Mouse (Mus musculus) regulatory T cell (primary cell): ENCODE measurements around the gene Grik4.
"Not testable (repeated sequence)": the region's sequence is repeated elsewhere in the genome, so short reads cannot be mapped to it uniquely, and the experiment has no call there.

Source experiments
- in situ Hi-C: fragments of 300-600 bp; cut with MboI, MseI; formaldehyde crosslinking; loops from one replicate; pipeline ENCODE4 v1.15.1; 2025; ENCODE audit warnings: high pct_unique_total_duplicates

The Grik4 gene

DNA sequence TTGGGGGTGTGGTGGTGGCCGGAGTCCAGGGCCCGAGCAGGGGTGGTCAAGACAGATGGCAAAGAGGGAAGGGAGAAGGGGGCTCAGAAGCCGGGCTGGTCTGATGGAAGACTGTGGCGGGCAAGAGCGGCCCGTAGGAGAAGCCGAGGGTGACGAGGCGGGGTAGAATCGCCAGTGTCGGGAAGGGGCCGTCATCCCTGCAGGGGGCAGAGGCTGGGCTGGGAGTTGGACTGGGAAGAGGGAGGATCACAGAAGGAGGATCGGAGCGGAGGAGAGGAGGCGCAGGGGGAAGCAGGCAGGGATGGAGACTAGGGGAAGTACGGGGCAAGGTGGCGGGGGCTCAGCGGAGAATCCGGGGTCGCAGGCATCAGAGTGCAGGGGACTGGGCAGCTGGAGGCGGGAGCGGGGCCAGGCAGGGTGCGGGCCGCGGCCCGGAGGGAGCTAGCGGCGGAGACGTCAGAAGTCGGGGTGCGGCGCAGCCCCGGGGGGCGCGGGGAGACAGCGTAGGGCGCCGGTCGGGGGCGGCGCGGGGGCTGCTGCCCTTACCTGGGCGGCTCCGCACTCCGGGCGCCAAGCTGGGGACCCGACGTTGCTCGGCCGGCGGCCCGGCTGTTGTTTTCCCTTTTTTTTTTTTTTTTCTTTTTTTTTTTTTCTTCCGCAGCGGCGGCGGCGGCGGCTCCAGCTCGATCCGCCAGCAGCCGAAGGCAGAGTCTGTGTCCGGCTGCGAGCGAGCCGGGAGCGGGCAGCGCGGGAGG, at the start of gene Grik4:
Gene Grik4, minus strand, starts transcription at position 713 of the 755 bp plus-strand sequence.
- in situ Hi-C loops: loop anchor here (5.0 to 25.0 kb wide), 3 partner anchors 157 to 607 kb away; no protein-coding TSS in a partner anchor

DNA sequence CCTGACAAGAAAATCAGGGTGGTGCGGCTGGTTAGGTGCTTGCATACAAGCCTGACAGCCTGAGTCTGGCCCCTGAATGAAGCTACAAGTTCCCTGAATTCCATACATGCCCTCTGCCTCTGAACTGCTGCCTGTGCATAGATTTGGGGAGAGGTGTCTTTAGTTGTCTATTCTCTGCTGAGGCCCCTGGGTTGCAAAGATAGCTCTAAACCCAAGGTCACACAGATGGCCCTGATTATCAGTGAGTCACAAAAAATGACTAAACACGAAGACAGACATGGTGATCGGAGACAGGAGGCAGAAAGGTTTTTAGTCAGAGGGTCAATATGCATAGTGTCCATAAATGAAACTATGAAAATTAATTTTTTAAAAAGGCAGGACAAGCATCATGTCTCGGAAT, 49.4 kb upstream of the Grik4 start:
- in situ Hi-C loops: no loop called here

DNA sequence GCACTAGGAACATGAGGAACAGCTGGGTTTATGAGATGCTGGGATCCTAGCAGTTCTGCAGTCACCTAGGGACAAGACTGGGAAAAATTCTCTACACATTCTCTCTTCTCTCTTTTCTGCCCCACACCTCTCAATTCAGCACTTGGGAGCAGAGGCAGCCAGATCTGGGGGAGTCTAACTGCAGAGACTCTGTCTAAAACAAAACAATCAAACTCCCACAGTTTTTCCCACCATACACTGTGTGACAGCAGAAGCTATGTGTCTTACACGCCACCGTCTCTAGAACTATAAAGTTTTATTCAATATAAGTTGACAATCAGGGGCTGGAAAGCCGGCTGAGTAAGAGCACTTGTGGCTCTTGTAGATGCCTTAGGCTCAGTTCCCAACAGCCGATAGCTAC, 43.7 kb upstream of the Grik4 start:
- in situ Hi-C loops: no loop called here

DNA sequence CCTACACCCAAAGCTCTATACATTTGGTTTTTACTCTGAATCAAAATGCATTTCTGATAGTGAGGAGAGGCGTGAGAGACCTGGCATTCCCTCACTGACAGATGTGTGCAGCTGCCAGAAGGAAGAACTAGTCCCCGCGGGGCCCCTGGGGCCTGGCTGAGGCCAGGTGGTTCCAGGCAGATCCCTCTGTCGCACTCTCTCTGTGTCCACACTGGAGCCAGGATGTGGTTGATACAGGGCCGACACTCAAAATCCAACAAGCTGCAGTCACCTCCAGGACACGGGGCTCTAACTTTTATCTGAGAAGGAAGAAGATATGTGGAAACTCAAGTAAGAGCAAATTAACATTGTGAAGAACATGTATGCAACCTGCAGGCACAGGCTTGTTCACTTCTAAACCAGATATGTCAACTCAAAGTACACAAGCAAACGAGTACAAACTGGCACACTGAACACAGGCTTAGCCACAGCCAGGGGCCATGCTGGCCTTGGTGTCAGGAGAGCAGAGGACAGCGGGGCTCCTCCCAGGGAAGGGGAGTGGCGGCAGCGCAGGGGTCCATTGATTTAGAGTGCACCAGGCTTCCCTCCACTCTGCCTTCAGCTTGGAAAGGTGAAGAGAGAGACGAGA, 24.7 kb upstream of the Grik4 start:
- in situ Hi-C loops: no loop called here

DNA sequence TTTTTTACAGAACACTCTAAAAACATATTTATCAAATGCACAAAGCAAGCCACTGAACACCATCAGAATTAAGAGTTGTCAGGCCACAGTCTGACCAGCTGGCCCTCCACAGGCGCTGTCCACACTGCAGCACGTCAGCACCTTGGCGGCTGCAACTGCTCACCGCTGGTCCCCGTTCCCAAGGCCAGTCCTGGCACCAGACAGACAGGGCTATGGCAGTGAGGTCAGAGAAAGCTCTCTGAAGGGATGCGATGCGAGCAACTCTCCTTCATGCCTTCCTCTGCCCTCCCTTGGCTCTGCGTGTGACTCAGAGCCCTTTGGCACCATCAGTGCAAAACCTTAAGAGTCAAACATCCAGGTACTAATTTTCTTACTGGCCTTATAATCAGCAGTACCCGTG, 23.4 kb upstream of the Grik4 start:
- in situ Hi-C loops: no loop called here

DNA sequence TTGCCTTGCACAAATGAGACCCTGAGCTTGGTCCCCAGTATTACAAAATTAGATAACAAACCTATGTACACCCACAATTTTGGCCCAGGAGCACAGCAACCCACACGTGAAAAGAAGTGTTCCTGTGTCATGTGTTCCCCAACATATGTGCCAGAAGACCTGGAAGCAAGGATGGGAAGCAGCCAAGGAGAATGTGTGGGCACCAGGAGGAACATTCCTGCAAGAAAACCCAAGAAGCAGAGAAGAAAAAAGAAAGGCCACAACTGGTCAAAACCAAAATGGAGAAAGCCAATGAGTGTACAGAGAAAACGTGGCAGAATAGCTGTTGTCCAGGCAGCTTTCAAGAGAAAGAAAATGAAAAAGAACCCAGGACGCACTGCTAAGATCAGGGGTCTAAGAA, 20.5 kb upstream of the Grik4 start:
- in situ Hi-C loops: not testable (repeated sequence)

DNA sequence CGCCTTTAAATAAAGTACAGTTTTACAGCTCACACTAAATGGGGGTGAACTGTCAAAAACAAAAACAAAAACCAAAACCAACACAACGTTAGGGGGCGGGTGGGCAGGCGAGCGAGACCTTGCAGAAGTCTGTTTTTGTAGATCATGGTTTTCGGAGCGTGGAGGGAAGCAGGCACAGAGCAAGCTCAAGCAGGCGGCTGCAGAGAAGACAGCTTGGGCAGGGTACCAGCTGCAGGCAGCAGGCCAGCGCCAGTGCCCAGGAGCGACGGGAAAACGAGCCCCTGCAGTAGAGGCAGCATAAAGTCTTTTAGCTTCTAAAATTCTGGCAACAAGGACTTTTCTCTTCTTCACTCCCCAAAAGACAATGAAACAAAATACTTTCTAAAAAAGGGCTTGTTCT, 20.1 kb upstream of the Grik4 start:
- in situ Hi-C loops: no loop called here

DNA sequence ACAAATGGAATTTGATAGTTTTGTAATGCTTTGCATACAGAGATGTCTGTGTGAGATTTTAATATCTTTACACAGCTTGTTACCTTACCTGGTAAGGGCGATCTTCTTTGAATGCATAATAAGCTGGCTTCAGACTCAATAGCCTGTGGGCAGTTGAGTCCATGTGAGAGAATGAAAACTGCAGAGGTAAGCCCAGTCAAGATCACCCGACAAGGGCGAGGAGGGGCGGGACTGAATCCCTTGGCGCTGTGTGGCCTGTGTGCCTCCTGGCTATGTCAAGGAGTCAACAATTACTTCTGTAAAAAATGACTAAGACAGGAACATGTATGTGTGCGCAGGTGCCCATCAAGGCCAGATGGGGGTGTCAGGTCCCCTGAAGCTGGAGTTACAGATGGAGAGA, 18.2 kb upstream of the Grik4 start:
- in situ Hi-C loops: no loop called here

DNA sequence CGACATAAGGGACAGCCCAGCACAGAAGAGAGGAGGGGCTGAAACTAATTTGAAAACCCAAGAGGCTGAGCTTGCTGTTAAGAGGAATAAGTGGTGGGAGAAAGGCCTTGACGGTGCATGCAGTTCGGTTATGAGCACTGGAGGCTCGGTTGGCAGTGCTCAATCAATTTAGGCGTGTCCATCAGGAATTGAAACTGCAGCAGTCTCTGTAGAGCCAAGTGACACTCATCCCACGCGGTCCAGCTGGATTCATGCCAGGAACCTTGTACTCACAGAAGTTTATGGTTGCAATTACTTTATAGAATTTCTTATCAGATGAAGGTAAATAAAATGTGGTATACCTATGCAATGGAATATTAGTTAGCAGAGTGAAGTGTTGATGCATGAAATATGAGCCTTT, 14.1 kb upstream of the Grik4 start:
- in situ Hi-C loops: no loop called here

DNA sequence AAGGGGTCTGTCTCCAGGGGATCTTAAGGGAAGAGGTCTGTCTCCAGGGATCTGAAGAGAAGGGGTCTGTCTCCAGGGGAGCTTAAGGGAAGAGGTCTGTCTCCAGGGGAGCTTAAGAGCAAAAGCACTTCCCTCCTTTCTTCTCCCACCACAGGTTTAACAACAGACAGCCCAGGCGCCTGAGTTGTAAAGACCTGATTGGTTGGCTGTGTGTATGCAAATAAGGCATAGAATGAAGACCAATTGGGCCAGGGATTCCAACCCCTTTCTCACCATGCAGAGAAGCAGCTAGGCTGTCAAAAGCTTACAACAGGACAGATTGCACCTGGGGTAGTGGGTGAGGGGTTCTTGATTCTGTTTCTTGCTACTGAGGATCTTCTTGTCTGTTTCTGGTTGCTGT, 4.1 kb upstream of the Grik4 start:
- in situ Hi-C loops: loop anchor here (25.0 kb wide), 1 partner anchor 611 kb away; no protein-coding TSS in a partner anchor

DNA sequence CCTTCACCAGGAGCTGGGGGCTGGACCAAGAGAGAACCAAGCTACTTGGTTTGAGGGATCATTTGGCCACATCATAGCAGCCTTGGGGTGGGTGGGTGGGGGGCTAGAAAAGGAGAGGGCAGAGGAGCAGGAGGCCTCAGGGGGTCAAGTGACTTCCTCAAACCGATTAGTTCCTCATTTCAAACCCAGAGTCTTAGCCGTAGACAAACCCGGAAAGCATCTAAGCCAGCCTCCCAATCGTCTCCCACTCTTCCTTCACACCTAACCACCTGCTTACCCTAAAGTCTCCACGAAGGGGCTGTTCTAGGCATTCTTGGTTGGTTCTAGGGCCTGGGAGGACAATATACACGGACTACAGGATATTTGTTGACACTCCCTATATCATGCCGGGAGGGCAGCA, 881 bp upstream of the Grik4 start:
- in situ Hi-C loops: loop anchor here (25.0 kb wide), 1 partner anchor 608 kb away; no protein-coding TSS in a partner anchor

DNA sequence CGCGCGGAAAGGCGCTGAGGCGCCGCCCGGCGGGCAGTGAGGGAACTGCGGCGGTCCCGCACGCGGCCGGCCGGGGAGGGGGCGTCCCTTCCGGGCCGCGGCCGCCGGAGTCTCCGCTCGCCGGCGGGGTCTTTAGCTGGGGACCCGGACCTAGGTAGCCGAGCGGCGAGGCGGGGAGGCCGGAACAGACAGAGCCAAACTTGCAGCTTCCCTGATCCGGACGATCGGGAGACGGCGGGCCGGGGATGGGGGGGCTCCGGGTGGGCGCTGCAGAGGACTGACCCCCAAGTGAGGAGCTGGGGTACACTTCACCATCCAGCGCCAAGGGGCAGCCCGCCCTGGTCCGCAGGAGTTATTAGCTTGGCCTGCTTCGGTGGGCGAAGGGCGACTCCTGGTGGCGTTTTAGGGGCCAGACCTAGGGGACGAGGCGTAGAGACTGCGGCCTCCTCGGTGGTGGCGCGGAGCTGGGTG, 278 bp upstream of the Grik4 start:
- in situ Hi-C loops: loop anchor here (5.0 to 25.0 kb wide), 3 partner anchors 157 to 607 kb away; no protein-coding TSS in a partner anchor

DNA sequence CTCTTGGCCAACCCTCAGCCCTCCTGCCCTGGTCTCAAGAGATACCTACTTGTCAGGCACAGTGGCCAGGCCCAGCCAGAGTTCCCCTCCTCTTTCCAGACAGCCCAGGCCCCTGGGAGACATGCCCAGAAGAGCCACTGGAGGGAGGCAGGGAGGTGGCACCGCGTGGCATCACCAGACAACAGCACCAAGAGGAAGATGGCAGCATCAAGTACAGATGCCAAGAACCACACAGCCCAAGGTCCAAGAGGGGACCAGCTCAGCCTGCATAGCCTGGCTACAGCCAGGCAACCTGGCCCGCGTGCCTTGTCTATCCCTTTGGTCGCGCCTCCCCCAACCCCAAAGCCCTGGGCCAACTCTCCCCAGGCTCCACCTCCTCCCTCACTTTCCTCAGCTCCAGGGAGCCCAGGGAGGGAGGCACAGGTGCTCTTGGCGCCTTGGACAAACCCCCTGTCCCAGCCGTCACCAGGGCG, 1.2 kb downstream of the Grik4 start:
- in situ Hi-C loops: loop anchor here (5.0 to 25.0 kb wide), 3 partner anchors 156 to 606 kb away; no protein-coding TSS in a partner anchor

DNA sequence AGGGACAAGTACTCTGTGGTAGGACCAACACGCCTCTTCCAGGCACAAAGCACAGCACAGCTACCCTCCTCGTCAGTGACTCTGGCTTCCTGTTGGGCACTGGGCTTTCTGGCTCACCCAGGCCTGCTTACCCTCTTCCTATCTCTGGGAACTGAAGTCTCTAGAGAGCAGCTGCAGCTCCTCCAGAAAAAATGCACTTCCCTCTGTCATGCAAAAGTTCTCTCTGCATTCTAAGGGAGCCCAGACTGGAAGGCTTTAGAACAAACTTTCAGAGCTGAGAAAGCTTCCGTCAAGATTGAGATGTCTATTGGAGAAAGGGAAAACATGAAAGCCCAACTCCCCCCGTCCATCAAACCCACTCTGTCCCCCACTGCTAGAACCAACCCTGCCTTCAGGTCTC, 2.1 kb downstream of the Grik4 start:
- in situ Hi-C loops: loop anchor here (5.0 to 25.0 kb wide), 3 partner anchors 155 to 605 kb away; no protein-coding TSS in a partner anchor

DNA sequence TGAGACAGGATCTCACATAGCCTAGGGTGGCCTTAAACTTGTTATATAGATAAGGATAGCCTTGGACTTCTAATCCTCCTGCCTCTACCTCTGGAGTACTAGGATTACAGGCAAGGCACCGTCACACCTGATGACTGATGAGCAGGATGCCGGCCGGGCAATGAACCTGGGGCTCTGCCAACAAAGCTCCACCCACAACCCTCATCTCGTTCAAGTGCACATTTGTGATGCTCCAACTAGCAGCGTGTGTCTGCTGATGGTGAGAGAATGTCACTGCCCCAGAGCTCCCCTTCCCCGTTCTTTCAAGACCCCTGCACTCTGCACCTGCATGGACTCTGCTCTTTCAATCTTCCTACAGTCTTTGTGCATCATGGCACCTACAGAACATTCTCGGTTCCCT, 12.1 kb downstream of the Grik4 start:
- in situ Hi-C loops: loop anchor here (25.0 kb wide), 1 partner anchor 595 kb away; no protein-coding TSS in a partner anchor

DNA sequence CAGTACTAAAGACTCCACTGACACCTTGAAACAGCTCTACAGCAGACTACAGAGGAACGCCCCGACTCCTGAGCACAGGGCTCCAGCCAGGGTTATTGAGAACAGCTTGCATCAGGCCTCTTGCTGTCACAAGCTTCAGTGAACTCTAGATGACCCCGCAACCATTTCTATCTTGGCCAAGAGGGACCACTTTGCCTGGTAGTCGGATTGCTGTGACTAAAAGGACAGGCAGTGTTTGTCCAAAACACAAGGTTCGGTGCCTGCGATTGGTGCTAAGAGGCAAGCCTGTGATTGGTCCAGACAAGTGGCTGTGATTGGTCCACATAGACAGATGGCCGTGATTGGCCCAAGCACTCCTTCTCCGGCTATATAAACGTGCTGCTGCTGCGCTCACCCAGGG, 16.8 kb downstream of the Grik4 start:
- in situ Hi-C loops: loop anchor here (25.0 kb wide), 1 partner anchor 590 kb away; no protein-coding TSS in a partner anchor

DNA sequence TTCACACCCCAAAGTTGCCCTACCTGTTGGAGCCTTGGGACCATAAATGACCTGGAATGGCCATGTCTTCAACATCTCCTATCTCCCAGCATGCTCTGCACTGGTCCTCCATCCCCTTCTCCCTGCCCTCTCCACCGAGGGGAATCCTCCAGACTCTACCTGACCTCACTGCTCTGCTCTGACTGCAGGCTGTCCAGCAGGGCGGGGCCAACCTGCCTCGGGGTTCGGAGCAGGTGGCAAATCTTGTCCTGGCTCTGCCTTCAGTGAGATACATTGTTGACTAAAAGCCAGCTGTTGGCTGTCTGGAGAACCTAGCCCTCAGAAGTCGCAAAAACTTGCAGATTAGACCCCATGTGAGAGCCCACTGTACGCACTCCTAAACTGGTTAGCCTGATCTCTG, 17.7 kb downstream of the Grik4 start:
- in situ Hi-C loops: loop anchor here (25.0 kb wide), 1 partner anchor 589 kb away; no protein-coding TSS in a partner anchor

DNA sequence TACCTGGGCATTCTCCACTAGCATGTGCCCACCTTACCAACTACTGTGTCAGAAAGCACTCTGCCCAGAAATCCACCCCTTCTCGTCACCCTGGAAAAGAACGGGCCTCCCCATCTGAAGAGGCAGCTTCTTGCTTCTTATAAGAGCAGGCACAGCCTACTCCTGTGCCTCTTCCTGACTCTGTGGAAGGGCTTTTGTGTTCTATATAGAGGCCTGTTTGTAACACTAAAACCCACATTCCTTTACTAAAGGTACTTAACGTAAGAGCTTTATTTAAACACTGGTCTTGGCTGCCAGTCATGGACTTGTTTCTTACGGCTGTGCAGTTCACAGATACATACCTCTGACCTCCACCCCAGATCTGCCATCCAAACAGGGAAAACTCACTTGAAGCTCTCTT, 22.5 kb downstream of the Grik4 start:
- in situ Hi-C loops: no loop called here

DNA sequence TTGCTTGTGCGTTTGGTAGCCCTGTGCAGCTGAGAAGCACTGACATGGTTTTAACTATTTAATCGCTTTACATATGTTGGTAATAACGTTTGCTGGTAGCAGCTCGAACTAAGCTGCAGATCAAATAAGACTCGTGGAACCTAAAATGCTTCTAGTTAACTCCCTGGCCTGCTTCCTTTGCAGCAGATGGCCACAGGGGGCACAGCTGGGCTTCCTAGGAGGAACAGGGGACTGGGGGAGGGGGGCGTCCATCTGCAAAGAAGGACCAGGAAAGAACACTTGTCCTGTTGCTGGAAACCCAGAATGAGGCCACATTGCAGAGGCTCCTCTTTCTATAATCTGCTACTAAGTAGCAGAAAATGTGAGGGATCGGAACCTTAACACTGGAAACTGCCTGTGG, 24.1 kb downstream of the Grik4 start:
- in situ Hi-C loops: no loop called here

DNA sequence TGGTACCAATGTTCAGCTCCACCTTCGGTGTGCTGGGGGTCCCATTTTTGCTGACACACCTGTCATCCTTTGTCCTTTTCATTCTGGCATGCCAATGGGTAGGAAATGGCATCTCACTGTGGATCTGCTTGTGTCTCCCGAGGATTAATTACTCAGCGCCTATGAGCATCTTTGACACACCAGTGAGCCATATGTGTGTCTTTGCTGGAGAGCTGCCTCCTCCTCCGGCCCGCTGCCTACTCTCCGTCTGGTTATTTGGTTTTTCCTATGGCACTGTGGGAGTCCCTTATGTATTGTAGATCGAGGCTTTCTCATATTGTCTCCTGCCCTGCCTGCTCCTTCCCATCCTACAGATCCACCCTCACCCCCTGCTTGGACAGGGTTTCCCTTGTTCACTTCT, 26.4 kb downstream of the Grik4 start:
- in situ Hi-C loops: no loop called here

DNA sequence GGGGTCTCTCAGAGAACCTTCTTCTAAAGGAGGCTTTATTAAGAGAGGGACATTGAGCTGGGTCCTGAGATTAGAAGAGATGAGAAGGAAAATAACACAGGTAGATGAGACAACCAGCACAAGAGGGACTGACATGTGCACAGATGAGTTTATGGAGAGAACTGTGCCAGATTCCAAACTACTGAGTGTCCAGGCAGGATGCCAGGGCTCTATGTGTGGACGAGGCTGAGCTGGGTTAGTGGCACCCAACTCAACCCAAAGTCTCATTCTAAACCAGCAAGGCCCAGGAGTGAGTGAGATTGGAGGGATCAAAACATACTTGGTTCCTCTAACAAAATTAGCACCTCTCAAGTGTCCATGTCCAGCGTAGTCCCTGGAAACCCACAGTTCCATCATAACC, 31.1 kb downstream of the Grik4 start:
- in situ Hi-C loops: no loop called here

DNA sequence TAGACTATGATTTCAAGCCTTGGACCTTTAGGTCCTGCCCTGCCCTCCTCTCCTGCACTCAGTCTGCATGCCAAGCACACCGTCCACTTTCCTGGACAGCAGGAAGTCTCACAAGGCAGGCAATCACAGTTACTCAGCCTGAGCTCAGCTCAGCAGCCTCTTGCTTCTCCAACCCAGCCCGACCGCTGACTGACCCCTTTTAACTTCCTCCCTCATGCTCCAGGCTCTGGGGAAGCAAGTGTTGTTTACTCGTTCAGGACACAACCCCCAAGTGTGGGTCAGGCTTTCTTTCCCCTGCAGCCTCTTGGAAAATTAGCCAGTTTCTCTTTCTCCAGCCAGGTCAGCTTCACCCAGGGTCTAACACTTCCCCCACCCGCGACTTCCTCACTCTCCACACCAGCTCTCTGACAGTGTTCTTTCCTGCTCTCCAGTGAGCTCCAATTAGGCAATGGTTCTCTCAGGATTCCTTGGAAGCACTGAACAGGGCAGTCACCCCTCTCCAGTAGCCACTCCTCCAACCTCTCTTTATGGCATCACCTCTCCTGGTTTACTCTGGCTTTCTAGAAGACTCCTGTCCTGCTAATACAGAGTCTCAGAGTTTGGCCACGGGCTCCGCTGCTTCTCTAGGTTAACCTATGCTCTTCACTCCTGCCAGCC, 35.5 kb downstream of the Grik4 start:
- in situ Hi-C loops: no loop called here
